Comparison of ENCODE assay signal across 38 mouse cellular contexts in genomic region chr16:24012066-24012465, GRCm38 (mm10). TPM values are rescaled to one million over a fixed set of nuclear protein-coding genes. Genes with fewer than 3 reads are reported as not detected.
DNase-seq lines count a peak whose midpoint lies in the region; ATAC-seq and TF ChIP-seq lines count a peak whose summit lies in the region.
"Had no signal": no experiment of that assay in that cellular context is flagged by ENCODE, and none has a peak within 500 bp of the region (broad histone marks: within the 10 kb centered on the region; RNA-seq: fewer than 3 reads in every experiment).

No protein-coding gene starts in this region.

- no peak for TF ChIP-seq RAD21 in CH12.LX (IDR thresholded peaks at IDR 0.05; ENCODE audit: low read depth, low read length)

- in situ Hi-C loops in CH12.LX (cut with MboI; ENCODE audit: low pct_ligation_motif_present, low pct_unique_long_range_greater_than_20kb, low sequenced_read_pairs): no loop called here

- H3K4me1 ChIP-seq in liver, adult 2 months (ENCODE audit: control insufficient read depth, insufficient read depth, low read length): peaks cover 6% of the 10 kb centered on the region; the same call in 1 of the 2 replicates
- peaks cover 7% of the 10 kb centered on the region; the same call in 1 of the 2 replicates for H3K4me1 ChIP-seq in liver, postnatal 0 days (ENCODE audit: insufficient read depth)
- H3K4me1 ChIP-seq in CH12.LX (ENCODE audit: control insufficient read depth in 1 of 2, insufficient read depth in 2 of 2): peaks cover 4 to 13% of the 10 kb centered on the region in 2 experiments; a peak in 2 of 4 replicates
- H3K4me1 ChIP-seq in kidney, embryonic 14.5 days (ENCODE audit: control insufficient read depth, insufficient read depth, low read length): 0 out of 2 replicates have a peak, but pooled peaks cover 3% of the 10 kb centered on the region
- H3K4me1 ChIP-seq: heart, embryonic 13.5 days; midbrain, embryonic 13.5 days had no signal

- no peaks in the 10 kb centered on the region for H3K9me3 ChIP-seq in liver, postnatal 0 days (ENCODE audit: low read length)
- H3K9me3 ChIP-seq in CH12.LX (replicated peaks; ENCODE audit: low read length): no peaks in the 10 kb centered on the region
- no peaks in the 10 kb centered on the region for H3K9me3 ChIP-seq in kidney, embryonic 14.5 days (ENCODE audit: control insufficient read depth, low read length)
- H3K9me3 ChIP-seq: heart, embryonic 13.5 days; liver, embryonic 15.5 days; midbrain, embryonic 13.5 days had no signal

- ATAC-seq in liver, postnatal 0 days: no peak
- peak; percentile 40; the same call in 1 of the 2 replicates for ATAC-seq in megakaryocyte progenitor cell, adult 5-6 weeks (replicated peaks; ENCODE audit: poor library complexity)
- no peak for ATAC-seq in erythroblast, adult 5-6 weeks (replicated peaks; ENCODE audit: low FRiP score, poor library complexity, severe bottlenecking)
- no peak for ATAC-seq in kidney, embryonic 14.5 days (ENCODE audit: low FRiP score, low TSS enrichment)
- ATAC-seq: forebrain, embryonic 14.5 days; midbrain, embryonic 13.5 days had no signal

- 11% methylated on average over 3 of the region's 3 CpGs for WGBS in liver, adult 2 months
- WGBS in liver, postnatal 0 days (ENCODE audit: insufficient replicate concordance): 15% methylated on average over 3 of the region's 3 CpGs
- WGBS in kidney, embryonic 14.5 days: 40% methylated on average over 3 of the region's 3 CpGs

- H3K9ac ChIP-seq in liver, adult 2 months (ENCODE audit: low read depth, low read length): no peak overlapping the region
- no peak overlapping the region for H3K9ac ChIP-seq in liver, postnatal 0 days (replicated peaks)
- H3K9ac ChIP-seq in CH12.LX (ENCODE audit: insufficient read depth, low read depth): no peak overlapping the region
- no peak overlapping the region for H3K9ac ChIP-seq in kidney, embryonic 14.5 days (ENCODE audit: low read depth, low read length)
- H3K9ac ChIP-seq: heart, embryonic 13.5 days; hindbrain, embryonic 14.5 days; liver, embryonic 15.5 days; midbrain, embryonic 13.5 days had no signal

- dilution Hi-C loops in CH12.LX (cut with MboI; ENCODE audit: extremely low pct_ligation_motif_present, extremely low pct_unique_long_range_greater_than_20kb, low sequenced_read_pairs): no loop called here

- no peak for TF ChIP-seq EP300 in liver, postnatal 0 days (IDR thresholded peaks at IDR 0.05; ENCODE audit: low read depth)
- peak; percentile 77 for TF ChIP-seq EP300 in CH12.LX (IDR thresholded peaks at IDR 0.05; ENCODE audit: low read length)

- no peak overlapping the region for H3K27ac ChIP-seq in liver, adult 2 months (replicated peaks; ENCODE audit: insufficient read depth, low read depth, low read length)
- H3K27ac ChIP-seq in liver, postnatal 0 days (ENCODE audit: low read depth): no peak overlapping the region
- H3K27ac ChIP-seq in CH12.LX (ENCODE audit: insufficient read depth, low read depth): no peak overlapping the region
- H3K27ac ChIP-seq in kidney, embryonic 14.5 days (ENCODE audit: low read depth, low read length): no peak overlapping the region
- H3K27ac ChIP-seq: heart, adult 2 months; heart, embryonic 13.5 days; hindbrain, embryonic 14.5 days; liver, embryonic 15.5 days; midbrain, embryonic 13.5 days had no signal

- no peak for TF ChIP-seq POLR2A in liver, adult 2 months (IDR thresholded peaks at IDR 0.05; ENCODE audit: extremely low read depth, insufficient read depth, low read length)
- TF ChIP-seq POLR2A in CH12.LX (IDR thresholded peaks at IDR 0.05; ENCODE audit: low read depth, low read length): no peak

- TF ChIP-seq CTCF in liver, adult 2 months (IDR thresholded peaks at IDR 0.05; ENCODE audit: low read depth, low read length): no peak
- TF ChIP-seq CTCF in liver, postnatal 0 days (IDR thresholded peaks at IDR 0.05; ENCODE audit: low read depth): no peak
- TF ChIP-seq CTCF in CH12.LX (conservative IDR thresholded peaks at IDR 0.05 in 1 of 2, IDR thresholded peaks at IDR 0.05 in 1 of 2; ENCODE audit: low read depth in 2 of 2, low read length in 2 of 2): no peak

- H3K27me3 ChIP-seq in liver, adult 2 months (ENCODE audit: control insufficient read depth, insufficient read depth, low read length): no peaks in the 10 kb centered on the region
- H3K27me3 ChIP-seq in liver, postnatal 0 days (ENCODE audit: insufficient read depth, low read length): no peaks in the 10 kb centered on the region
- H3K27me3 ChIP-seq in CH12.LX (replicated peaks): peaks cover 2% of the 10 kb centered on the region
- no peaks in the 10 kb centered on the region for H3K27me3 ChIP-seq in kidney, embryonic 14.5 days (ENCODE audit: control insufficient read depth, insufficient read depth, low read length)
- H3K27me3 ChIP-seq: liver, embryonic 15.5 days; midbrain, embryonic 13.5 days had no signal

- no peak overlapping the region; the same call in 1 of the 2 replicates for H3K4me2 ChIP-seq in liver, postnatal 0 days (ENCODE audit: low read depth, low read length)
- H3K4me2 ChIP-seq in CH12.LX (ENCODE audit: insufficient read depth, low read depth, poor library complexity, severe bottlenecking): peak overlapping the region; percentile 30; the same call in 1 of the 2 replicates
- H3K4me2 ChIP-seq in kidney, embryonic 14.5 days (replicated peaks; ENCODE audit: low read depth, low read length): no peak overlapping the region
- H3K4me2 ChIP-seq: heart, embryonic 13.5 days; hindbrain, embryonic 14.5 days; liver, embryonic 15.5 days; midbrain, embryonic 13.5 days had no signal

- no peaks in the 10 kb centered on the region for H3K36me3 ChIP-seq in liver, adult 2 months (ENCODE audit: control insufficient read depth, insufficient read depth, low read length)
- no peaks in the 10 kb centered on the region for H3K36me3 ChIP-seq in liver, postnatal 0 days (replicated peaks; ENCODE audit: insufficient read depth, low read length)
- no peaks in the 10 kb centered on the region for H3K36me3 ChIP-seq in CH12.LX (replicated peaks in 1 of 2; ENCODE audit: control insufficient read depth in 1 of 2, insufficient read depth in 1 of 2, low read length in 1 of 2)
- H3K36me3 ChIP-seq in kidney, embryonic 14.5 days (ENCODE audit: control insufficient read depth, insufficient read depth, low read length): no peaks in the 10 kb centered on the region
- H3K36me3 ChIP-seq: G1E; heart, embryonic 13.5 days; liver, embryonic 15.5 days; midbrain, embryonic 13.5 days had no signal

- peak; percentile 44 for DNase-seq in liver, adult 2 months (ENCODE audit: extremely low read depth, low read depth, low spot score)
- DNase-seq in liver, postnatal 0 days: no peak
- DNase-seq in A20 (ENCODE audit: low read depth, low spot score): peak; percentile 78
- peak; percentile 47 for DNase-seq in CH12.LX (ENCODE audit: extremely low read depth)
- DNase-seq in cerebellum, adult 18-20 months: no peak
- DNase-seq: adrenal gland, postnatal 14 days; cerebellum, adult 2 months; cerebellum, postnatal 14 days; gastrocnemius, postnatal 25 days; heart, adult 2 months; heart, postnatal 10 days; kidney, adult 18-20 months; kidney, postnatal 10 days; layer of hippocampus, adult 9-11 months; liver; right cerebral cortex, postnatal 25 days; thymus, adult 2 months; thymus, postnatal 4 days had no signal

- H3K79me2 ChIP-seq in liver, adult 2 months (ENCODE audit: control insufficient read depth, insufficient read depth, low read length): no peaks in the 10 kb centered on the region
- H3K79me2 ChIP-seq in CH12.LX (replicated peaks; ENCODE audit: control insufficient read depth, extremely low read depth, insufficient read depth, poor library complexity, severe bottlenecking): no peaks in the 10 kb centered on the region

- no peak overlapping the region for H3K4me3 ChIP-seq in liver, adult 2 months (ENCODE audit: insufficient read depth, low read depth, low read length)
- H3K4me3 ChIP-seq in liver, postnatal 0 days (ENCODE audit: low read depth, low read length): no peak overlapping the region
- H3K4me3 ChIP-seq in CH12.LX (replicated peaks in 1 of 3; ENCODE audit: low read depth in 2 of 3, low read length in 2 of 3, poor library complexity in 1 of 3): no peak overlapping the region
- no peak overlapping the region for H3K4me3 ChIP-seq in kidney, embryonic 14.5 days (ENCODE audit: low read length)
- H3K4me3 ChIP-seq: heart, adult 2 months; heart, embryonic 13.5 days; liver, embryonic 15.5 days; midbrain, embryonic 13.5 days had no signal

TF ChIP-seq in CH12.LX, 34 proteins besides CTCF, POLR2A, EP300 and RAD21:
- TF ChIP-seq IRF4 (IDR thresholded peaks at IDR 0.05; ENCODE audit: low read depth, low read length): peak; percentile 87
- 0 out of 2 replicates have a peak, but pooled peaks have one; percentile 22 for TF ChIP-seq BHLHE40 (IDR thresholded peaks at IDR 0.05; ENCODE audit: low read depth, low read length)
- TF ChIP-seq HCFC1 (IDR thresholded peaks at IDR 0.05; ENCODE audit: low read depth, low read length): no peak

RNA-seq across cellular contexts. Expression of gene Bcl6, which starts 23.4 kb away (rescaled TPM):
- 20.6 and 21.2 TPM in 2 replicates for total RNA-seq in liver, adult 2 months (2014; rRNA removed)
- 4.5 and 5.9 TPM in 2 replicates for polyA plus RNA-seq in liver, adult 2 months (2012; rRNA removed)
- 0.46 and 0.69 TPM in 2 replicates for polyA plus RNA-seq in liver, postnatal 0 days (2015; fragmentation: Nextera tagmentation; extraction: Ambion mirVana)
- 0.17 and 0.25 TPM in 2 replicates for total RNA-seq in CH12.LX (2012; rRNA removed)
- 0.20 and 0.27 TPM in 2 replicates for total RNA-seq in CH12.LX (2014; rRNA removed)
- 0.60 and 0.72 TPM in 2 replicates for polyA plus RNA-seq in CH12.LX (2012; ENCODE audit: insufficient read length, low read depth)
- 4.1 and 6.9 TPM in 2 replicates for total RNA-seq in megakaryocyte progenitor cell, adult 5-6 weeks (2015)
- total RNA-seq in megakaryocyte progenitor cell, adult 5-6 weeks (2017): 2.4 and 3.2 TPM in 2 replicates
- total RNA-seq in erythroblast, adult 5-6 weeks (2015; ENCODE audit: low replicate concordance): 5.2 and 7.9 TPM in 2 replicates
- 3.7 and 4.2 TPM in 2 replicates for total RNA-seq in erythroblast, adult 5-6 weeks (2017; ENCODE audit: low replicate concordance)
- polyA plus RNA-seq in kidney, embryonic 14.5 days (2014; fragmentation: Nextera tagmentation; extraction: Ambion mirVana): 0.73 and 0.91 TPM in 2 replicates
- polyA plus RNA-seq: G1E had no signal

RNA-seq across cellular contexts. Expression of gene Gm37419, which starts 23.8 kb away (rescaled TPM):
- total RNA-seq in liver, adult 2 months (2014; rRNA removed): not detected in 2 replicates
- not detected in 2 replicates for polyA plus RNA-seq in liver, adult 2 months (2012; rRNA removed)
- polyA plus RNA-seq in liver, postnatal 0 days (2015; fragmentation: Nextera tagmentation; extraction: Ambion mirVana): not detected in 2 replicates
- total RNA-seq in CH12.LX (2012; rRNA removed) (not detected in 2 replicates), CH12.LX (2014; rRNA removed) (not detected in 2 replicates)
- polyA plus RNA-seq in CH12.LX (2012; ENCODE audit: insufficient read length, low read depth): not detected in 2 replicates
- not detected in 2 replicates for total RNA-seq in megakaryocyte progenitor cell, adult 5-6 weeks (2015)
- total RNA-seq in megakaryocyte progenitor cell, adult 5-6 weeks (2017): not detected in 2 replicates
- not detected in 2 replicates for total RNA-seq in erythroblast, adult 5-6 weeks (2015; ENCODE audit: low replicate concordance)
- not detected in 2 replicates for total RNA-seq in erythroblast, adult 5-6 weeks (2017; ENCODE audit: low replicate concordance)
- polyA plus RNA-seq in kidney, embryonic 14.5 days (2014; fragmentation: Nextera tagmentation; extraction: Ambion mirVana): not detected in 2 replicates
- total RNA-seq: adrenal gland, postnatal 14 days; G1E; gastrocnemius, adult 18-20 months; gastrocnemius, postnatal 25 days; heart, adult 2 months; heart, postnatal 10 days; hematopoietic stem cell, adult 5-6 weeks; left cerebral cortex, adult 18-20 months; left cerebral cortex, postnatal 14 days; megakaryocyte-erythroid progenitor cell, adult 5-6 weeks had no signal
- polyA plus RNA-seq: C2C12; cerebellum, adult 2 months; embryonic facial prominence, embryonic 11.5 days; forebrain, embryonic 14.5 days; frontal cortex, adult 2 months; G1E; heart, adult 2 months; heart, embryonic 13.5 days; hindbrain, embryonic 14.5 days; large intestine, adult 2 months; limb, embryonic 11.5 days; liver, embryonic 15.5 days; midbrain, embryonic 13.5 days; neural tube, embryonic 14.5 days; thymus, adult 2 months had no signal

Comparison
In these comparisons a context has a peak if more than half of its experiments do, and no peak if none do; other contexts are left out.
1. DNase-seq: peak in liver, adult 2 months (single experiment), A20 (single experiment) and CH12.LX (single experiment); none in liver, postnatal 0 days (single experiment) and cerebellum, adult 18-20 months (0 of 2).